Mouse (Mus musculus): ENCODE results near the gene Zbtb38. TPM values are rescaled to one million over a fixed set of nuclear protein-coding genes. Genes with fewer than 3 reads are reported as not detected.

Zbtb38 gene
- total and polyA plus RNA-seq, 2 experiments from 2014 or later, result 38.7 to 46.5 TPM

DNA sequence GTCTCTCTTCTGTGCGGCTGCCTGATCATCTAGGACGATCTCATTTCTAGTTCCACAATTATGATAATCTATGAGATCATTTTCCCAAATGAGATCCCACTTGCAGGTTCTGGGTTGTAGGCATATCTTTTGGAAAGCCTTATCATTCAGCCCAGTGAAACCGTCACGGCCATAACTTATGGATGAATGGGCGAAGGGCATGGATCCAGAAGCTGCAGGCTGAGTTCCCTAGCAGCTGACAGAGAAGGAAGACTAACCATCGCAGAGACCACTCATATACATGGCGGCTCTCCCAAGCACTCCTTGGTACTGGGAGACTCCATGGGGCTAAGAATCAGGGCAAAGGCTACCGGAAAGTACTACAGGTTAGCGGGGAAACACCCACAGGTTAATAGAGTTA is 43.7 kb downstream of the Zbtb38 start:
- ATAC-seq (no peak), DNase-seq (ENCODE audit: low spot score) (no peak)
- TF ChIP-seq CTCF (IDR thresholded peaks at IDR 0.05; ENCODE audit: low read depth), result no peak
- H3K27me3 ChIP-seq (ENCODE audit: insufficient read depth, low read length), result no peaks in the 10 kb centered on the region
- H3K4me3 ChIP-seq (ENCODE audit: low read length), result no peak overlapping the region
- no peaks in the 10 kb centered on the region for H3K36me3 ChIP-seq (ENCODE audit: insufficient read depth, low read length)
- H3K4me1 ChIP-seq (ENCODE audit: insufficient read depth, low read length), result no peaks in the 10 kb centered on the region
- no peak overlapping the region for H3K27ac ChIP-seq
- no peak overlapping the region for H3K9ac ChIP-seq (replicated peaks; ENCODE audit: low read length)
- H3K9me3 ChIP-seq (ENCODE audit: low read length), result no peaks in the 10 kb centered on the region
- H3K4me2 ChIP-seq (ENCODE audit: low read depth, low read length), result no peak overlapping the region
- 81% methylated on average over 9 of the region's 9 CpGs for WGBS

DNA sequence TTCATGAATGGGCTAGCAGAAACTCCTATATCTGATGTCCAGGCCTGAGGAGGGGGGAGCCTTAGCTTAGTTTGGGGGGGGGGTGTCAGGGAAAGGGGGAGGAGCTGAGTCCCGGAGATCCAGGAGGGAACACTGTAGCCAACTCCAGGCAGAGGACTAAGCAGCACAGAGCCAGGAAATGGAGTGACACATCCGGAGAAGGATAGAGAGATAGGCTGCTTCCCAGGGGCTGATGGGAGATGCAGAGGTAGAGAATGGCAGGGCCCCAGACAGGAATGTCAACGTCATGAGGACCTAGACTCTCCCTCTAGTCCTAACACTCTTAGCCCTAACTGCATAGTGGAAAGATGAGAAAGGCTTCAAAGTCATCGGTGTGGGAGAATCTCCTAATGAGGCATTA is 44.7 kb downstream of the Zbtb38 start:
- no peak overlapping the region for H3K9ac ChIP-seq (replicated peaks; ENCODE audit: low read length)
- H3K9me3 ChIP-seq (ENCODE audit: low read length), result no peaks in the 10 kb centered on the region
- H3K27me3 ChIP-seq (ENCODE audit: insufficient read depth, low read length), result no peaks in the 10 kb centered on the region
- 88% methylated on average over 4 of the region's 4 CpGs for WGBS
- ATAC-seq (no peak), DNase-seq (ENCODE audit: low spot score) (no peak)
- H3K4me3 ChIP-seq (ENCODE audit: low read length), result no peak overlapping the region
- no peaks in the 10 kb centered on the region for H3K36me3 ChIP-seq (ENCODE audit: insufficient read depth, low read length)
- H3K27ac ChIP-seq, result no peak overlapping the region
- no peak for TF ChIP-seq CTCF (IDR thresholded peaks at IDR 0.05; ENCODE audit: low read depth)
- H3K4me1 ChIP-seq (ENCODE audit: insufficient read depth, low read length), result no peaks in the 10 kb centered on the region
- no peak overlapping the region for H3K4me2 ChIP-seq (ENCODE audit: low read depth, low read length)

DNA sequence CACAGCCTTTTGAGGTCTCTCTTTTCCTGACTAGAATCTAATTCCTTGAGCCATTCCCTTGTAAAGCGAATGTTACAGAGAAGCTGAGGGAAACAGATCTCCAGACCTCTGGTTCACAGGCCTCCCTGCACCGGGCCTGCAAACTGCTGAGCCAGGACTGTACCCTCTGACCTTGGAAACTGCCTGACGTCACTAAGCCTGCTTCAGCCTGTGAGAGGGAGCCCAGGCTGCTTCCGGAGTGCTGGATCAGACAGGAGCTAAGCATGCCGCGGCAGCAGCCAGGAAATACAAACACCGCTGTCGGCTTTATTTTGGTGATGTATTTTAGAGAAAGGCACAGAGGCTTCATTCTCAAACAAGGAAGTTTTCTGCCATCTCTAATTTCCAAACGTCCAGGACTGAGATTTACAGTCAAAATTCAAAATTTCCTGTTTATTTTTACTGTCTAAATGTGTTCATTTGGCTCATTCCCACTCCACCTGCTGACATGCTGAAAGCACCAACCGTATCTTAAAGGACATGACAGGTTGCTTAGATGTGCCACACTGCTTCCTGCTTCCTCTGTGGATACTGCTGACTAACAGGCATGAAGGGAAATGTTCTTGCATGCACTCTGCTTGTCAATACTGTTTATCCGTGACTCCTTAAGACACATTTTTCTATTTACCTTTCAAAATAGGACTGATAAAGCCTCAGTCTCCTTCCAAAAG is 46.9 kb downstream of the Zbtb38 start:
- Histone ChIP-seq H3K9ac (replicated peaks; ENCODE audit: low read length) (no peak overlapping the region), H3K4me2 (ENCODE audit: low read depth, low read length) (no peak overlapping the region), H3K36me3 (ENCODE audit: insufficient read depth, low read length) (0 out of 2 replicates have a peak, but pooled peaks cover 3% of the 10 kb centered on the region), H3K9me3 (ENCODE audit: low read length) (no peaks in the 10 kb centered on the region), H3K27ac (peak overlapping the region; percentile 57), H3K4me3 (ENCODE audit: low read length) (no peak overlapping the region), H3K4me1 (ENCODE audit: insufficient read depth, low read length) (no peaks in the 10 kb centered on the region), H3K27me3 (ENCODE audit: insufficient read depth, low read length) (no peaks in the 10 kb centered on the region)
- DNase-seq (ENCODE audit: low spot score), result peak; percentile 62
- TF ChIP-seq CTCF (IDR thresholded peaks at IDR 0.05; ENCODE audit: low read depth), result no peak
- peak; percentile 80 for ATAC-seq
- 47% methylated on average over 11 of the region's 11 CpGs for WGBS

DNA sequence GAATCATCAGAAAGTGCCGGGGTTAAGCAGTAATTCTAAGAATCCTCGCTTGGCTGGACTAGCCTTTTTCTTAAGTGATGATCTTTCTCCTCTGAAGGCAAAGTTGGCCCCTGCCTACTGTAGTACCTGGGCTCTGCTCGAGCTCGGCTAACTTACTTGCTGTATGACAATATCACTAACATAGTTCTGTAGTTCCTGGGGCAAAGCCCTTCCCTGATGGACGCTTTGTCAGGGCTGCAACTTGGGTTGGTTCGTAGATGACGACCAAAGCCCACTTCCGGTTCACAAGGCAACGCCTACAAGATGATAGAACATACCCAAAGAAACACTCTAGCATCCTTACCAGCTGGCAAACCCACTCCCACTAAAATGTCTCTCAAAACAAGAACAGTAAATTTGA is 47.7 kb downstream of the Zbtb38 start:
- H3K4me2 ChIP-seq (ENCODE audit: low read depth, low read length), result no peak overlapping the region
- H3K9me3 ChIP-seq (ENCODE audit: low read length), result no peaks in the 10 kb centered on the region
- DNase-seq (ENCODE audit: low spot score) (no peak), ATAC-seq (no peak)
- H3K4me3 ChIP-seq (ENCODE audit: low read length), result no peak overlapping the region
- no peak for TF ChIP-seq CTCF (IDR thresholded peaks at IDR 0.05; ENCODE audit: low read depth)
- H3K27ac ChIP-seq, result no peak overlapping the region
- no peaks in the 10 kb centered on the region for H3K4me1 ChIP-seq (ENCODE audit: insufficient read depth, low read length)
- 0 out of 2 replicates have a peak, but pooled peaks cover 3% of the 10 kb centered on the region for H3K36me3 ChIP-seq (ENCODE audit: insufficient read depth, low read length)
- H3K27me3 ChIP-seq (ENCODE audit: insufficient read depth, low read length), result no peaks in the 10 kb centered on the region
- 92% methylated on average over 9 of the region's 9 CpGs for WGBS
- H3K9ac ChIP-seq (replicated peaks; ENCODE audit: low read length), result no peak overlapping the region

DNA sequence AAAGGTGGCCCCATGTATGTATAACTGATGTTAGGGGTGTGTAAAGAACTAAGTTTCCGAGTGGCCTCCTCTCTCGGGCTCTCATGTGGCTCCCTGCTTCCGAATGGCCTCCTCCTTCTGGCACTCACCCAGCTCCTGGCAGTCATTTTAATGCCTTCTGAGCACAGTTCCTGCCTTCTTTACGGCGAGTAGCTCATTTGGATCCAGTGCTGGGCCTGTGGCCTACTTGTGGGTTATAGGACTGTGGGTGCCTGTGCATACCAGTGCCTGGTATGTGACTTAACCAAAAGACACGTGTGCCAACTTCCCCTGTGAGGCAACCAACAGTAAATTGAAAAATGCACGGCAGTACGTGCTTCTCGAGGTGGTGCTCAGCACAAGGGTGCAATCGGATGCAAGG is 50.7 kb downstream of the Zbtb38 start:
- 79% methylated on average over 10 of the region's 10 CpGs for WGBS
- H3K9me3 ChIP-seq (ENCODE audit: low read length), result 0 out of 2 replicates have a peak, but pooled peaks cover 2% of the 10 kb centered on the region
- DNase-seq (ENCODE audit: low spot score), result no peak
- ATAC-seq, result no peak
- TF ChIP-seq CTCF (IDR thresholded peaks at IDR 0.05; ENCODE audit: low read depth), result no peak
- H3K4me1 ChIP-seq (ENCODE audit: insufficient read depth, low read length), result no peaks in the 10 kb centered on the region
- no peak overlapping the region for H3K9ac ChIP-seq (replicated peaks; ENCODE audit: low read length)
- no peak overlapping the region for H3K4me3 ChIP-seq (ENCODE audit: low read length)
- H3K27ac ChIP-seq, result no peak overlapping the region
- 0 out of 2 replicates have a peak, but pooled peaks cover 3% of the 10 kb centered on the region for H3K36me3 ChIP-seq (ENCODE audit: insufficient read depth, low read length)
- H3K4me2 ChIP-seq (ENCODE audit: low read depth, low read length), result no peak overlapping the region
- H3K27me3 ChIP-seq (ENCODE audit: insufficient read depth, low read length), result no peaks in the 10 kb centered on the region

DNA sequence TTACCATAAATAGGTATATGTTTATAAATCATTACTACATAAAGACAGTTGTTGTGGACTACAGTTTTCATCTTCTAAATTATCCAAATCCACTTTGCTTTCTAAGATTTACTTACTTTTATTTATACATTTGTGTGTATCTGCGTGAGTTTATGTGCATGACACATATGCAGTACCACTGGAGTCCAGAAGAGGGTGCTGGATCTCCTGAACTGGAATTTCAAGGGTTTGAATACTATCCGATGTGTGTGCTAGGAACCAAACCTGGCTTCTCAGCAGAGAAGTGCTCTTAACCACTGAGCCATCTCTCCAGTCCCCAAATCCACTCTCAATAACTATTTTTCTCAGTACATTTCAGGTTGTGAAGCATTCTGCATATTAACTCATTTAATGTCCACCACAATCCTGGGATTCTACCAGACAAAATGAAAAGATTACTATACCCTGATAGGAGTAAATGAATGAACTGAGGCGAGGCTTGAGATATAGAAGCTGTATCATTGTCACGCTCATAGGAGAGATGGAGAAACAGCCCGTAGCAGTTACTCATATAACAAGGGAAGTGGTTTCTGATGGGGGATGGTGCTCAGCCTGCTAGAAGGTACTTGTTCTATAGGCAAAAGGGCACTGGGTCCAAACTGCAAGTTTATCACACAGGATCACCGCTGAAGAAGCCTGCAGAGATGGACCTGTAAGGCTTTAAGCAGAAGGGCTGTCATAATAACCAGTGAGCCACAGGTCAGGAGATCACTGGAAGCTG is 53.2 kb downstream of the Zbtb38 start:
- no peak overlapping the region for H3K4me2 ChIP-seq (ENCODE audit: low read depth, low read length)
- no peak overlapping the region for H3K4me3 ChIP-seq (ENCODE audit: low read length)
- no peaks in the 10 kb centered on the region for H3K4me1 ChIP-seq (ENCODE audit: insufficient read depth, low read length)
- 97% methylated on average over 6 of the region's 6 CpGs for WGBS
- 0 out of 2 replicates have a peak, but pooled peaks cover 3% of the 10 kb centered on the region for H3K36me3 ChIP-seq (ENCODE audit: insufficient read depth, low read length)
- H3K27me3 ChIP-seq (ENCODE audit: insufficient read depth, low read length), result no peaks in the 10 kb centered on the region
- H3K9ac ChIP-seq (replicated peaks; ENCODE audit: low read length), result no peak overlapping the region
- no peak for ATAC-seq
- no peak for DNase-seq (ENCODE audit: low spot score)
- H3K9me3 ChIP-seq (ENCODE audit: low read length), result 0 out of 2 replicates have a peak, but pooled peaks cover 2% of the 10 kb centered on the region
- peak; percentile 43 for TF ChIP-seq CTCF (IDR thresholded peaks at IDR 0.05; ENCODE audit: low read depth)
- H3K27ac ChIP-seq, result no peak overlapping the region
